Comparison of ENCODE assay signal across 8 mouse cellular contexts in the genomic region with DNA sequence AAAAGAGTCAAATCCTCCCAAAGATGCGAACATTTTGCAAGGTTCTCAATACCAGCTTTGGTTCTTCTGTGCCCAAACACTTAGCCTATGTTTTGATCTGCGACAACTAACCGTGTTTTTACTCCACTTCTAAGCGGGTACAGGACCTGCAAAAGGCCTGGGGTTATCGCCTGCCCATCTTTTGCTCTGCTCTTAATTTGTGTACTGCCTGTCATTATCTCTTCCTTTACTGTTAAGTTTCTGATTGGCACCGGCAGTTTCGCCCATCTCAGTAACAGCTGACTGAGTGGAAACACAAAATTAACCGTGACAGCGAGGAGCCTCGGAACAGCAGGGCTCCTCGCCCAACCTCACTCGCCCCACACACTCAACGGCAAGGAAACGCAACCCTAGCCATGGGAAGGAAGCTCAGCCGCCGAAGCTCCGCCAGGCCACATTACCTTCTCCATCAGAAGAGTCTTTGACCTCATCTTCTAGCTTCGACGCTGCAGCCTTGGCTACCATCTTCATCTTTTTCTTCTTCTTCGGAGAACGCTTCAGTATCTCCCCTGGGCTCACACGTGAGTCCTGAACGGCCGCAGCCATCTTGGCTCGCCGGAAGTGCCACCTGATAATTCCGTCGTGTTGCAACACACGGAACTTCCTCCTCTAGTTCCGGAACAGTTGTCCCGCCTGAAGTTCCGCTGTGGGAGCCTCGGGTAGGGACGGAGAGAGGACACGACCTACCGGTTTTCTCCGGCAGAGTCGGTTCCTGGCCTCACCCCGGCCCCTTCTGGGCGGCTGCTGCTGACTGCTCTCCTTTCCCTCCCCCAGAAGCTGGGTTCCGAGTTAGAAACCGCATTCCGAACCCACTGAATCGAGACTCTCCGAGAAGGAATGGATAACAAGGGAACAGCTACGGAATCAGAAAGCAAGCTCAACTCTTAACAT. TPM values are rescaled to one million over a fixed set of nuclear protein-coding genes. Genes with fewer than 3 reads are reported as not detected.
DNase-seq lines count a peak whose midpoint lies in the region; ATAC-seq lines count a peak whose summit lies in the region.

A gene (minus strand): TSS at position 635 of the 930 bp plus-strand sequence.

- peak; percentile 85 to 95 for DNase-seq in adrenal gland, adult (ENCODE audit: inconsistent age in 2 of 2, low spot score in 1 of 2)
- DNase-seq in embryo, embryonic 10.5 days (ENCODE audit: low spot score), result peak; percentile 96
- DNase-seq in gastrocnemius, postnatal 14 days, result peak; percentile 83
- DNase-seq in left cerebral cortex, postnatal 10 days (ENCODE audit: extremely low spot score in 1 of 2, low spot score in 2 of 2), result peak; percentile 81 to 88
- peak; percentile 83 for DNase-seq in right cerebral cortex, postnatal 25 days
- DNase-seq in urinary bladder, postnatal 4 days (ENCODE audit: low spot score in 2 of 2), result peak; percentile 80

- intact Hi-C loops in gastrocnemius, postnatal 14 days (cut with DNase I; ENCODE audit: low total_unique reads), result no loop called here
- intact Hi-C loops in left cerebral cortex, postnatal 10 days (cut with DNase I), result no loop called here

- ATAC-seq in inflammation-experienced regulatory T-cells, adult 6 months, result peak; percentile 95
- ATAC-seq in megakaryocyte-erythroid progenitor cell, adult 5-6 weeks (replicated peaks; ENCODE audit: low FRiP score, low TSS enrichment, poor library complexity, severe bottlenecking), result peak; percentile 93

RNA-seq across cellular contexts. Expression of the gene that starts here (rescaled TPM):
- total RNA-seq in gastrocnemius, postnatal 14 days (2021), result 10 to 100 TPM; 10.9 to 14.4 TPM
- polyA plus RNA-seq in inflammation-experienced regulatory T-cells, adult 6 months (2017; shearing (Covaris generic)), result 10 to 100 TPM; 27.0 to 33.4 (median 29.6) TPM
- total RNA-seq in left cerebral cortex, postnatal 10 days (2021), result 10 to 100 TPM; 14.6 to 17.1 TPM
- 60.2 and 61.8 TPM in 2 replicates for total RNA-seq in megakaryocyte-erythroid progenitor cell, adult 5-6 weeks (2014; fragmentation: Nextera tagmentation)
- total RNA-seq in megakaryocyte-erythroid progenitor cell, adult 5-6 weeks (2017), result 187 and 191 TPM in 2 replicates

Comparison
In these comparisons a context has a peak if more than half of its experiments do, and no peak if none do; other contexts are left out.
1. Peak in every context shown above with its lines: DNase-seq and ATAC-seq.